Mouse (Mus musculus): ENCODE results near the gene Pramef8.

GRCm38 (mm10) chr4:143388955-143389702 is 23.1 kb upstream of the Pramef8 start:
- TF ChIP-seq POLR2A (IDR thresholded peaks at IDR 0.05; ENCODE audit: low read depth, low read length) (no peak), CTCF (IDR thresholded peaks at IDR 0.05; ENCODE audit: borderline replicate concordance, insufficient read depth, low read length) (no peak)
